10 mouse cellular contexts compared by ENCODE assay signal in genomic region chr11:16877676-16878378, GRCm38 (mm10).
DNase-seq lines count a peak whose midpoint lies in the region; ATAC-seq and TF ChIP-seq lines count a peak whose summit lies in the region.
"Had no signal": no experiment of that assay in that cellular context is flagged by ENCODE, and none has a peak within 500 bp of the region (broad histone marks: within the 10 kb centered on the region; RNA-seq: fewer than 3 reads in every experiment).

No protein-coding gene starts in this region.

- peak; percentile 40; the same call in 1 of the 2 replicates for ATAC-seq in hindbrain, embryonic 14.5 days (ENCODE audit: low FRiP score)
- ATAC-seq in hindbrain, embryonic 11.5 days (ENCODE audit: low FRiP score), result no peak
- no peak for ATAC-seq in midbrain, embryonic 15.5 days (replicated peaks)
- ATAC-seq in midbrain, embryonic 11.5 days (ENCODE audit: low FRiP score), result no peak
- no peak for ATAC-seq in stomach, embryonic 15.5 days (ENCODE audit: insufficient read depth, low FRiP score, low read depth)

- TF ChIP-seq CTCF in brain, embryonic 14.5 days (IDR thresholded peaks at IDR 0.05; ENCODE audit: borderline replicate concordance, extremely low read depth, insufficient read depth, insufficient read length), result no peak

- WGBS in hindbrain, embryonic 14.5 days, result 34% methylated on average over 9 of the region's 9 CpGs
- WGBS in hindbrain, embryonic 11.5 days, result 64% methylated on average over 9 of the region's 9 CpGs
- WGBS in midbrain, embryonic 15.5 days, result 37% methylated on average over 9 of the region's 9 CpGs
- 63% methylated on average over 9 of the region's 9 CpGs for WGBS in midbrain, embryonic 11.5 days
- WGBS in stomach, embryonic 15.5 days, result 35% methylated on average over 9 of the region's 9 CpGs

- H3K9me3 ChIP-seq in hindbrain, embryonic 14.5 days (ENCODE audit: control insufficient read depth, low read length), result no peaks in the 10 kb centered on the region
- H3K9me3 ChIP-seq in hindbrain, embryonic 11.5 days (ENCODE audit: control insufficient read depth, low read length), result no peaks in the 10 kb centered on the region
- H3K9me3 ChIP-seq in midbrain, embryonic 15.5 days, result no peaks in the 10 kb centered on the region
- H3K9me3 ChIP-seq in midbrain, embryonic 11.5 days (ENCODE audit: control insufficient read depth, low read length), result no peaks in the 10 kb centered on the region
- no peaks in the 10 kb centered on the region for H3K9me3 ChIP-seq in stomach, embryonic 15.5 days
- H3K9me3 ChIP-seq: heart, embryonic 10.5 days; liver, embryonic 15.5 days had no signal

- H3K27me3 ChIP-seq in hindbrain, embryonic 14.5 days (ENCODE audit: control insufficient read depth, insufficient read depth, low read length), result no peaks in the 10 kb centered on the region
- no peaks in the 10 kb centered on the region for H3K27me3 ChIP-seq in hindbrain, embryonic 11.5 days (ENCODE audit: control insufficient read depth, insufficient read depth, low read length)
- H3K27me3 ChIP-seq in midbrain, embryonic 15.5 days (replicated peaks), result no peaks in the 10 kb centered on the region
- H3K27me3 ChIP-seq in midbrain, embryonic 11.5 days (ENCODE audit: control insufficient read depth, insufficient read depth, low read length), result no peaks in the 10 kb centered on the region
- no peaks in the 10 kb centered on the region for H3K27me3 ChIP-seq in stomach, embryonic 15.5 days (replicated peaks)
- H3K27me3 ChIP-seq: liver, embryonic 15.5 days had no signal

- H3K9ac ChIP-seq in hindbrain, embryonic 14.5 days, result no peak overlapping the region
- no peak overlapping the region for H3K9ac ChIP-seq in hindbrain, embryonic 11.5 days (ENCODE audit: low read depth, low read length)
- H3K9ac ChIP-seq in midbrain, embryonic 15.5 days, result no peak overlapping the region
- H3K9ac ChIP-seq in midbrain, embryonic 11.5 days (ENCODE audit: low read length), result no peak overlapping the region
- no peak overlapping the region for H3K9ac ChIP-seq in stomach, embryonic 15.5 days
- H3K9ac ChIP-seq: liver, embryonic 15.5 days had no signal

- peak; percentile 27 for DNase-seq in hindbrain, embryonic 14.5 days (ENCODE audit: low spot score)
- DNase-seq in hindbrain, embryonic 11.5 days (ENCODE audit: low spot score), result no peak
- no peak for DNase-seq in midbrain, embryonic 11.5 days (ENCODE audit: low spot score, missing footprints)
- peak; percentile 42 for DNase-seq in brain, embryonic 14.5 days (ENCODE audit: low read depth)
- no peak for DNase-seq in urinary bladder, adult 2 months (ENCODE audit: low spot score)

- H3K4me3 ChIP-seq in hindbrain, embryonic 14.5 days (replicated peaks; ENCODE audit: low read length), result no peak overlapping the region
- H3K4me3 ChIP-seq in hindbrain, embryonic 11.5 days (ENCODE audit: low read depth, low read length), result no peak overlapping the region
- no peak overlapping the region for H3K4me3 ChIP-seq in midbrain, embryonic 15.5 days
- no peak overlapping the region for H3K4me3 ChIP-seq in midbrain, embryonic 11.5 days (ENCODE audit: low read depth, low read length)
- no peak overlapping the region for H3K4me3 ChIP-seq in stomach, embryonic 15.5 days (replicated peaks)
- H3K4me3 ChIP-seq: heart, embryonic 10.5 days; layer of hippocampus, adult 2 months; liver, embryonic 15.5 days had no signal

- no peak for TF ChIP-seq POLR2A in brain, embryonic 14.5 days (IDR thresholded peaks at IDR 0.05; ENCODE audit: borderline replicate concordance, extremely low read depth, insufficient read depth, insufficient read length, poor library complexity, severe bottlenecking)

- H3K36me3 ChIP-seq in hindbrain, embryonic 14.5 days (replicated peaks; ENCODE audit: control insufficient read depth, insufficient read depth), result no peaks in the 10 kb centered on the region
- H3K36me3 ChIP-seq in hindbrain, embryonic 11.5 days (ENCODE audit: control insufficient read depth, insufficient read depth, low read length), result no peaks in the 10 kb centered on the region
- no peaks in the 10 kb centered on the region for H3K36me3 ChIP-seq in midbrain, embryonic 15.5 days (replicated peaks)
- no peaks in the 10 kb centered on the region for H3K36me3 ChIP-seq in midbrain, embryonic 11.5 days (ENCODE audit: control insufficient read depth, insufficient read depth, low read length)
- H3K36me3 ChIP-seq in stomach, embryonic 15.5 days, result 0 out of 2 replicates have a peak, but pooled peaks cover 3% of the 10 kb centered on the region
- H3K36me3 ChIP-seq: heart, embryonic 10.5 days; liver, embryonic 15.5 days had no signal

- 0 out of 2 replicates have a peak, but pooled peaks cover 4% of the 10 kb centered on the region for H3K4me1 ChIP-seq in hindbrain, embryonic 14.5 days (replicated peaks; ENCODE audit: control insufficient read depth, insufficient read depth, low read length)
- no peaks in the 10 kb centered on the region for H3K4me1 ChIP-seq in hindbrain, embryonic 11.5 days (replicated peaks; ENCODE audit: control insufficient read depth, insufficient read depth, low read length)
- H3K4me1 ChIP-seq in midbrain, embryonic 15.5 days, result no peaks in the 10 kb centered on the region
- H3K4me1 ChIP-seq in midbrain, embryonic 11.5 days (ENCODE audit: control insufficient read depth, insufficient read depth, low read length), result no peaks in the 10 kb centered on the region
- H3K4me1 ChIP-seq in stomach, embryonic 15.5 days, result no peaks in the 10 kb centered on the region
- H3K4me1 ChIP-seq: heart, embryonic 10.5 days; liver, embryonic 15.5 days had no signal

- no peak overlapping the region for H3K4me2 ChIP-seq in hindbrain, embryonic 14.5 days (replicated peaks)
- H3K4me2 ChIP-seq in hindbrain, embryonic 11.5 days (replicated peaks; ENCODE audit: low read depth, low read length), result no peak overlapping the region
- H3K4me2 ChIP-seq in midbrain, embryonic 15.5 days, result no peak overlapping the region
- no peak overlapping the region for H3K4me2 ChIP-seq in midbrain, embryonic 11.5 days
- H3K4me2 ChIP-seq in stomach, embryonic 15.5 days, result no peak overlapping the region
- H3K4me2 ChIP-seq: liver, embryonic 15.5 days had no signal

- H3K27ac ChIP-seq in hindbrain, embryonic 14.5 days, result no peak overlapping the region
- H3K27ac ChIP-seq in hindbrain, embryonic 11.5 days (ENCODE audit: low read depth, low read length), result no peak overlapping the region
- H3K27ac ChIP-seq in midbrain, embryonic 15.5 days, result 0 out of 2 replicates have a peak overlapping the region, but pooled peaks have one; percentile 12
- H3K27ac ChIP-seq in midbrain, embryonic 11.5 days (ENCODE audit: low read depth, low read length), result no peak overlapping the region
- peak overlapping the region; percentile 44 for H3K27ac ChIP-seq in stomach, embryonic 15.5 days
- H3K27ac ChIP-seq: heart, embryonic 10.5 days; layer of hippocampus, adult 2 months; liver, embryonic 15.5 days had no signal

Comparison
In these comparisons a context has a peak if more than half of its experiments do, and no peak if none do; other contexts are left out.
1. DNase-seq: peak in hindbrain, embryonic 14.5 days (single experiment) and brain, embryonic 14.5 days (single experiment); none in hindbrain, embryonic 11.5 days (single experiment), midbrain, embryonic 11.5 days (single experiment) and urinary bladder, adult 2 months (single experiment).
2. H3K27ac ChIP-seq: peak in midbrain, embryonic 15.5 days (single experiment) and stomach, embryonic 15.5 days (single experiment); none in hindbrain, embryonic 14.5 days (single experiment), hindbrain, embryonic 11.5 days (single experiment) and midbrain, embryonic 11.5 days (single experiment).